Mouse (Mus musculus) spleen, adult 2 months (tissue): ENCODE data around the gene Atg4a-ps. TPM values are rescaled to one million over a fixed set of nuclear protein-coding genes. Genes with fewer than 3 reads are reported as not detected.

Source experiments
- DNase-seq, 2 experiments: peaks; one replicate each; pipeline versions ENCODE4 v3.0.0 to v3.0.0-alpha.2; 2012 to 2021; ENCODE audit warnings: low spot score in 2 of 2, low read depth in 1 of 2
- H3K27ac ChIP-seq: fragments of 200-500 bp; 2 replicates; pipeline ENCODE4 v1.5.1; 2012; ENCODE audit warnings: low read length, inconsistent platforms; ENCODE audit not compliant: insufficient read depth
- H3K27me3 ChIP-seq: fragments of 200-500 bp; 2 replicates; pipeline ENCODE4 v1.6.1; 2012; ENCODE audit warnings: mild to moderate bottlenecking, moderate library complexity, low read length, inconsistent platforms; ENCODE audit not compliant: control insufficient read depth, insufficient read depth
- H3K36me3 ChIP-seq: fragments of 200-500 bp; 2 replicates; pipeline ENCODE4 v1.6.1; 2012; ENCODE audit warnings: mild to moderate bottlenecking, low read length, inconsistent platforms; ENCODE audit not compliant: control insufficient read depth, insufficient read depth
- H3K4me1 ChIP-seq: fragments of 200-500 bp; 2 replicates; pipeline ENCODE4 v1.6.1; 2011; ENCODE audit warnings: inconsistent platforms; ENCODE audit not compliant: control insufficient read depth, insufficient read depth, insufficient read length
- H3K4me3 ChIP-seq: fragments of 200-500 bp; 2 replicates; pipeline ENCODE4 v1.5.1; 2011; ENCODE audit warnings: mild to moderate bottlenecking, inconsistent platforms; ENCODE audit not compliant: insufficient read depth, insufficient read length; ENCODE audit errors: extremely low read depth
- CTCF ChIP-seq: fragments of 200-500 bp; IDR thresholded peaks from 2 replicates; pipeline ENCODE4 v1.5.1; 2011; ENCODE audit warnings: mild to moderate bottlenecking, inconsistent platforms; ENCODE audit not compliant: insufficient read depth, insufficient read length, insufficient replicate concordance; ENCODE audit errors: extremely low read depth
- POLR2A ChIP-seq: fragments of 200-500 bp; IDR thresholded peaks from 2 replicates; pipeline ENCODE4 v1.6.1; 2011; ENCODE audit warnings: low read depth, low read length, inconsistent platforms
- WGBS: fragments of 180-500 bp; shearing (Covaris S2); methylation state at CpG from one replicate; pipeline ENCODE4 v1.1.7; 2018; 5-methylcytosine and 5-hydroxymethylcytosine counted together
- polyA plus RNA-seq: library from polyadenylated mRNA; depleted of rRNA; stranded (reverse); fragments of >200 nt; gene quantifications from 2 replicates; pipeline ENCODE4 v1.2.3, GENCODE M21; 2012

The Atg4a-ps gene
- polyA plus RNA-seq, 1 experiment, result not detected

DNA sequence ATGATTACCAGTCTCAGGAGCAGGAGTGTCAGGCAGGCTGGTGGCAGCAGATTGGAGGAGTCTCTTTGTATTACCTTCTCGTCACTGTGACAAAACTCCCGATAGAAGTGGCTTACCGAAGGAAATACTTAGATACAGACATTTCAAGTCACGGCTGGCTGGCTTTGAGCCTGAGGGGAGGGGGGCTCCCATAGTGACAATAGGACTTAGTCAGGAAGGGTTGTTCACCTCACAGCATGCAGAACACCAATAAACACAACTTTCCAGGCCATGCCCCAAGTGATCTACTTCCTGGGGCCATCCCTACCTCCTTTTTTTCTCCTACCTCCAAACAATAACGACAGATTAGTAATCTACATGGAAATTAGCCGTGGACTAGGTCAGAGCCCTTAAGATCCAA is 32.9 kb upstream of the Atg4a-ps start:
- DNase-seq, result no peak
- TF ChIP-seq POLR2A, result no peak
- 71% methylated on average over 6 of the region's 6 CpGs for WGBS
- Histone ChIP-seq H3K27me3 (no peaks in the 10 kb centered on the region), H3K4me3 (no peak overlapping the region), H3K36me3 (no peaks in the 10 kb centered on the region), H3K4me1 (no peaks in the 10 kb centered on the region), H3K27ac (no peak overlapping the region)

DNA sequence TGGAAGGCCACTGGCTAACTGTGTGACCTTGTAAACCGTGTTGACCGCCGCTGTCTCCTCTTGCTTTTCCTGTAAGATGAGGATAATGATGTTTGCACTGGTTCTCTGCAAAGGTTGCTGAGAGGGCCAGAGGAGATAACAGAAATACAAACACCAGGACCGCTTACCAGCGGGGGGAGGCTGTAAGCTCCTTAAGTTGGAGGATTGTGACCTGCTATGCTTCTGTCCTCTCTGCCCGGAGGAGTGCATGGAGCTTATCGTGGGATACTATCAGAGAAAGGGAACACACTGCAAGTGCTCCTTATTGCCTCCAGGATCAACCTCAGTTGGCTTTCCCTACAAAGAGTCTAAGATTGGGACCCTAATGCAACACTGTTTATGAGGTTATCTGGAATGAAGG is 26.8 kb upstream of the Atg4a-ps start:
- H3K27ac ChIP-seq, result no peak overlapping the region
- no peak overlapping the region for H3K4me3 ChIP-seq
- no peak for DNase-seq
- no peaks in the 10 kb centered on the region for H3K36me3 ChIP-seq
- no peak for TF ChIP-seq POLR2A
- no peak for TF ChIP-seq CTCF
- no peaks in the 10 kb centered on the region for H3K27me3 ChIP-seq
- no peaks in the 10 kb centered on the region for H3K4me1 ChIP-seq
- 64% methylated on average over 7 of the region's 7 CpGs for WGBS

DNA sequence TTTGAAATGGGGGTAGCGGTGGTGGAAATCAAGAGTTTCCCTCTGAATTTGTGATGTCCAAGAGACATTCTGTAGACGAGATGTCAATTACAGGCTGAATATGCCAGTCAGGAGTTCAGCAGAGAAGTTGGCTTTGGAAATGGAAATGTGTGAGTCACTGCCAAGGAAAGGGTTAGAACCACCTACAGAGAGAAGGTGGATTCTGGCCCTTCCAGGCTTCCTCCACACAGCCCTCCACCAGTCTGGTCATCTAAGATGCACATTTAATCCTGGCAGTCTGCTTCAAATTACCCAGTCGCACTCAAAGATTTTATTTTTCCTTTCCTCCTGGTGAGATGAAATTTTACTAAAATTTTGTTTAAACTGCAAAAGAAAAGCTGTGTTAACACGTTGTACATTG is 26.2 kb upstream of the Atg4a-ps start:
- TF ChIP-seq CTCF (no peak), POLR2A (no peak)
- no peak for DNase-seq
- no peaks in the 10 kb centered on the region for H3K27me3 ChIP-seq
- H3K4me1 ChIP-seq, result no peaks in the 10 kb centered on the region
- H3K4me3 ChIP-seq, result no peak overlapping the region
- no peak overlapping the region for H3K27ac ChIP-seq
- WGBS, result 82% methylated on average over 4 of the region's 4 CpGs
- no peaks in the 10 kb centered on the region for H3K36me3 ChIP-seq

DNA sequence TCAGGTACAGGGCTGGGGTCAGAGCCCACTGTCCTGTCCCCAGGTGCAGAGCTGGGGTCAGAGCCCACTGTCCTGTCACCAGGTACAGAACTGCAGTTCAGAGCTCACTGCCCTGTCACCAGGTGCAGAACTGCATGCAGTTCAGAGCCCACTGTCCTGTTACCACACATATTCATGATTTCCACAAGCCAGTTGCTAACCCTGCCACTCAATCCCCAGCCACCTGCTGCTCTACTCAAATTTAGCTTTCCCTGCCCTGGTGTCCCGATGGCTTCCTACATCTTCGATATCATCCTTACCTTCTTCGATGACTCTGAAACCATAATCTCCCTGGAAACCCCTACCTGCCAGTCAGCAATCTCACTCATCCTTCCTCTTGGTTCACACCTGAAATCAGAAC is 17.5 kb upstream of the Atg4a-ps start:
- Histone ChIP-seq H3K27me3 (no peaks in the 10 kb centered on the region), H3K36me3 (no peaks in the 10 kb centered on the region), H3K27ac (no peak overlapping the region), H3K4me1 (no peaks in the 10 kb centered on the region), H3K4me3 (no peak overlapping the region)
- 90% methylated on average over 3 of the region's 3 CpGs for WGBS
- TF ChIP-seq CTCF, result no peak
- TF ChIP-seq POLR2A, result no peak
- DNase-seq, result no peak

DNA sequence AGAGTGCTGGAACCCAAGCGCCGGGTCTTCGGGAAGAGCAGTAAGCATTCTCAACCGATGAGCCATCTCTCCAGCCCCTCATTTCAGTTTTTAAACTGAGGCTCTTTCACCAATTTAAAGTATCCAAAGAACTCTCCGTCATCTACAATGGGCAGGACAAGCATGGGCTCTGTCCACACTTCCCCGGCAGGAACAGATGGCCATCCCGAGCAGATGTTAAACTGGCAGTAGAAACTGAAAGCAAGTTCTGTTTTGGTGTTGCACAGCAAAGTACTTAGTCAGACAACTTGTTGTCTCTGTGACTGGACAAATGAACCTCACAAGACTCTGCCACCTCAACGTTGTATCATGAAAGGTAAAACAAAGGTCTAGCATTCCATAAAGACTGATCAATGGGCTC is 15.8 kb upstream of the Atg4a-ps start:
- 85% methylated on average over 8 of the region's 8 CpGs for WGBS

DNA sequence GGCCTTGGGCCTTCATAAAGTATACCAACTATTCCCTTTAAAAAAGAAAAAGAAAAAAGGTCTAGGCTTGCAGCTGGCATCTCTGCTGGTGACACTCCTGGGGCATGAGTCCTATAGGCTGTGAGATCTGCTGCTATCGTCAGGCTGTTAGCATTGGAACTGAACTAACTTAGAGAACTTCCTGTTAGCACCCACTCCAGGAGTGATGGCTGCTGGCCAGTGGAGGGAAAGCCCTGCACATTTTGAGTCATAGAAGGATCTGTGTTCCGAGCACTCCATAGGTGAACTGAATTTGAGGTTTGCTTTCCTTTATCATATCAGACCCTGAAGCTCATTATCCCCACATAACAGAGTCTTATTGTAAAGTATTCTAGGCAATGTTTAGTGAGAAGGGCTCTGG is 14.1 kb upstream of the Atg4a-ps start:
- no peak for TF ChIP-seq POLR2A
- no peak for TF ChIP-seq CTCF
- WGBS, result 55% methylated on average over 2 of the region's 2 CpGs
- no peaks in the 10 kb centered on the region for H3K27me3 ChIP-seq

More for the DNA sequence above, 15.8 kb upstream of the Atg4a-ps start:
- Histone ChIP-seq H3K27me3 (no peaks in the 10 kb centered on the region), H3K4me3 (no peak overlapping the region), H3K27ac (no peak overlapping the region), H3K4me1 (no peaks in the 10 kb centered on the region), H3K36me3 (no peaks in the 10 kb centered on the region)
- no peak for TF ChIP-seq POLR2A
- TF ChIP-seq CTCF, result no peak
- no peak for DNase-seq

DNA sequence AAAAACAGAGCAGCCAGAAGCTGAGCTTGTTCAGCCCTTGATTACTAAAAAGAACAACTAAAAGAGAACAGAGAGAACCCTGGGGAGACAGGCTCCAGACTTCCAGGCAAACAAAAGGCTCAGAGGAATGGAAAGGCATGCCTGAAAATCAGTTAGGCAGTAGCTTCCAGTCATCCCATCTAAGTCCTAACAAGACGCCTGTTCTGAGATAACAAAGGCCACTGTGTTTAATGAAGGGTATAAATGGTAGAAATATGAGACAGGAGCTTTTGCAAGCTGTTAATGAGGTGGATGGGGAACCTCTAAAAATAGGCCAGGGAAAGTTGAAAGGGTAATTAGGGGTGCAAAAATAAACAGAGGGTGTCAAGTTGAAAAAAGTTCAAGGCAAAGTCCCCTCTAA is 4.5 kb upstream of the Atg4a-ps start:
- H3K27ac ChIP-seq, result no peak overlapping the region
- DNase-seq, result no peak
- no peaks in the 10 kb centered on the region for H3K4me1 ChIP-seq
- H3K27me3 ChIP-seq, result no peaks in the 10 kb centered on the region
- no peaks in the 10 kb centered on the region for H3K36me3 ChIP-seq
- TF ChIP-seq POLR2A (no peak), CTCF (no peak)
- 92% methylated on average over 1 of the region's 1 CpGs for WGBS
- no peak overlapping the region for H3K4me3 ChIP-seq

More for the DNA sequence above, 14.1 kb upstream of the Atg4a-ps start:
- no peak overlapping the region for H3K27ac ChIP-seq
- H3K4me3 ChIP-seq, result no peak overlapping the region
- DNase-seq, result no peak
- H3K36me3 ChIP-seq, result no peaks in the 10 kb centered on the region
- H3K4me1 ChIP-seq, result no peaks in the 10 kb centered on the region

DNA sequence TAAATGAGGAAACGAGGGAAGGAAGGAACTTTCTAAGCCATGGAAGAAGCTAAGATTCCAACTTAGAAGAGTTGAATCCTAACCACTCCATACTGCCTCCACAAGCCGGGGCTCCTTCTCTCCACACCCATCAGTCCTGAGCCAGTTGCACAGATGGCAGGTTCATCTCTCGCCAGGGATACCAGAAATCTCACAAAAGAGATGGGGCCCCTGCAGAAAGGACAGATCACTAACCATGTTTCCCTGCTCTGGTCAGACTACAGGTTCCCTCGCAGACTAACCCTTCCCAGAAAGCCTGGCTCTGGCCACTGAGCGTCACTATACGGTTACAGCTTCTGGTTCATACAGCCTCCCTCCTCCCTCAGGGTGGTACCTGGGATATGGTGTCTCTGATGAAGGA is 3.8 kb upstream of the Atg4a-ps start:
- TF ChIP-seq POLR2A (no peak), CTCF (no peak)
- Histone ChIP-seq H3K4me3 (no peak overlapping the region), H3K27ac (no peak overlapping the region), H3K27me3 (no peaks in the 10 kb centered on the region), H3K36me3 (no peaks in the 10 kb centered on the region), H3K4me1 (no peaks in the 10 kb centered on the region)
- no peak for DNase-seq
- WGBS, result 92% methylated on average over 6 of the region's 6 CpGs
